Mouse (Mus musculus) adrenal gland, adult 2 months (tissue): ENCODE data around the gene Ssna1. TPM values are rescaled to one million over a fixed set of nuclear protein-coding genes. Genes with fewer than 3 reads are reported as not detected.
A peak's percentile ranks its signal among the peaks of the same experiment; 100 is the strongest.
"Not testable (repeated sequence)": the region's sequence is repeated elsewhere in the genome, so short reads cannot be mapped to it uniquely, and the experiment has no call there.

Source experiments
- DNase-seq: peaks from one replicate; pipeline ENCODE4 v3.0.0; 2021
- polyA plus RNA-seq: library from polyadenylated mRNA; depleted of rRNA; stranded (reverse); fragments of >200 nt; gene quantifications from 2 replicates; pipeline ENCODE4 v1.2.3, GENCODE M21; 2012
- total RNA-seq, 2 experiments: library from RNA; stranded (reverse); gene quantifications; 2 replicates each; pipeline ENCODE4 v1.2.3; 2021

The Ssna1 gene
- total and polyA plus RNA-seq, 3 experiments: 37.6 to 55.2 (median 46.1) TPM

GRCm38 (mm10) chr2:25262291-25262767, 9.9 kb downstream of the Ssna1 start, which contains the start of gene Tprn:
Gene Tprn (plus strand): TSS chr2:25262618.
- DNase-seq: peak; percentile 98

GRCm38 (mm10) chr2:25261870-25262269, 10.4 kb downstream of the Ssna1 start:
- no peak for DNase-seq

- DNase-seq: no peak
These were observed 13.4 kb downstream of the Ssna1 start for GRCm38 (mm10) chr2:25258887-25259286.

- DNase-seq: not testable (repeated sequence)
These were observed 15.0 kb downstream of the Ssna1 start for GRCm38 (mm10) chr2:25257250-25257649.

- DNase-seq: not testable (repeated sequence)
These were observed 15.7 kb downstream of the Ssna1 start for GRCm38 (mm10) chr2:25256443-25257109.

GRCm38 (mm10) chr2:25255284-25255779, 16.9 kb downstream of the Ssna1 start, which contains the start of gene Tmem203:
Gene Tmem203 (plus strand): TSS chr2:25255439.
- DNase-seq: peak; percentile 92

GRCm38 (mm10) chr2:25252331-25252730, 19.9 kb downstream of the Ssna1 start:
- no peak for DNase-seq

GRCm38 (mm10) chr2:25246183-25247072, 25.8 kb downstream of the Ssna1 start, which contains the start of gene AL732309.1:
Gene AL732309.1 (minus strand): TSS chr2:25246863.
- DNase-seq: no peak

- no peak for DNase-seq
These were observed 28.1 kb downstream of the Ssna1 start for GRCm38 (mm10) chr2:25244144-25244543.

- DNase-seq: no peak
These were observed 28.9 kb downstream of the Ssna1 start for GRCm38 (mm10) chr2:25243342-25243741.

GRCm38 (mm10) chr2:25242101-25242506, 30.1 kb downstream of the Ssna1 start, which contains the start of the genes Rnf208 and Cysrt1:
Gene Rnf208 (plus strand): TSS chr2:25242255.
Gene Cysrt1 (minus strand): TSS chr2:25242452.
- DNase-seq: no peak

GRCm38 (mm10) chr2:25241438-25241775, 30.8 kb downstream of the Ssna1 start:
- DNase-seq: no peak

GRCm38 (mm10) chr2:25240723-25241437, 31.4 kb downstream of the Ssna1 start:
- DNase-seq: peak; percentile 86

GRCm38 (mm10) chr2:25240310-25240709, 31.9 kb downstream of the Ssna1 start:
- DNase-seq: no peak

- DNase-seq: no peak
These were observed 32.5 kb downstream of the Ssna1 start for GRCm38 (mm10) chr2:25239766-25240165.

- DNase-seq: no peak
These were observed 34.1 kb downstream of the Ssna1 start for GRCm38 (mm10) chr2:25238106-25238505.

GRCm38 (mm10) chr2:25237522-25237921, 34.7 kb downstream of the Ssna1 start:
- no peak for DNase-seq

GRCm38 (mm10) chr2:25236614-25237013, 35.6 kb downstream of the Ssna1 start, which contains the start of gene Rnf224:
Gene Rnf224 (minus strand): TSS chr2:25236787.
- no peak for DNase-seq

- DNase-seq: no peak
These were observed 37.6 kb downstream of the Ssna1 start for GRCm38 (mm10) chr2:25234551-25235220.

- no peak for DNase-seq
These were observed 38.2 kb downstream of the Ssna1 start, which contains the start of gene Slc34a3 for GRCm38 (mm10) chr2:25234050-25234449. Gene Slc34a3 (minus strand): TSS chr2:25234364.

- DNase-seq: no peak
These were observed 38.8 kb downstream of the Ssna1 start for GRCm38 (mm10) chr2:25233421-25233820.
